Mouse (Mus musculus): ENCODE measurements around the gene Sult1d1.
A peak's percentile ranks its signal among the peaks of the same experiment; 100 is the strongest.

Gene Sult1d1

GRCm38 (mm10) chr5:87568845-87569244 lies at the start of gene Sult1d1:
Gene Sult1d1, minus strand, starts transcription at chr5:87569027.
- peak; percentile 44 to 82 for DNase-seq

- peak; percentile 27 to 56 for DNase-seq
Observed at GRCm38 (mm10) chr5:87615128-87615390, 46.2 kb upstream of the Sult1d1 start.

GRCm38 (mm10) chr5:87614364-87615127 lies 45.7 kb upstream of the Sult1d1 start:
- peak in 1 of 2 experiments; percentile 38 for DNase-seq

- DNase-seq, result peak; percentile 62 to 65
Observed at GRCm38 (mm10) chr5:87601018-87601417, 32.2 kb upstream of the Sult1d1 start.

GRCm38 (mm10) chr5:87597891-87598290 lies 29.1 kb upstream of the Sult1d1 start:
- no peak for DNase-seq

- DNase-seq, result no peak
Observed at GRCm38 (mm10) chr5:87591494-87591893, 22.7 kb upstream of the Sult1d1 start, which contains the start of gene Sult1e1. Gene Sult1e1, minus strand, starts transcription at chr5:87591594.

- no peak for DNase-seq
Observed at GRCm38 (mm10) chr5:87589916-87590315, 21.1 kb upstream of the Sult1d1 start.

- DNase-seq, result no peak
Observed at GRCm38 (mm10) chr5:87580389-87580788, 11.6 kb upstream of the Sult1d1 start.

GRCm38 (mm10) chr5:87574174-87574573 lies 5.3 kb upstream of the Sult1d1 start:
- no peak for DNase-seq

- DNase-seq, result peak; percentile 30 to 66
Observed at GRCm38 (mm10) chr5:87573490-87573889, 4.7 kb upstream of the Sult1d1 start.

GRCm38 (mm10) chr5:87572781-87573180 lies 4.0 kb upstream of the Sult1d1 start:
- DNase-seq, result no peak

- DNase-seq, result peak; percentile 51 to 74
Observed at GRCm38 (mm10) chr5:87567306-87567705, 1.5 kb downstream of the Sult1d1 start.

GRCm38 (mm10) chr5:87562966-87563365 lies 5.9 kb downstream of the Sult1d1 start:
- DNase-seq, result peak; percentile 53 to 94

- DNase-seq, result no peak
Observed at GRCm38 (mm10) chr5:87562526-87562925, 6.3 kb downstream of the Sult1d1 start.

GRCm38 (mm10) chr5:87560145-87560544 lies 8.7 kb downstream of the Sult1d1 start:
- DNase-seq, result peak; percentile 39 to 49

GRCm38 (mm10) chr5:87550935-87551334 lies 17.9 kb downstream of the Sult1d1 start:
- DNase-seq, result no peak

GRCm38 (mm10) chr5:87538111-87538510 lies 30.7 kb downstream of the Sult1d1 start, which contains the start of gene Sult1b1:
Gene Sult1b1, minus strand, starts transcription at chr5:87538195.
- DNase-seq, result no peak

- DNase-seq, result peak; percentile 80 to 87
Observed at GRCm38 (mm10) chr5:87535994-87536644, 32.7 kb downstream of the Sult1d1 start.

- peak; percentile 28 to 76 for DNase-seq
Observed at GRCm38 (mm10) chr5:87532288-87532687, 36.5 kb downstream of the Sult1d1 start.

- DNase-seq, result peak; percentile 19 to 39
Observed at GRCm38 (mm10) chr5:87523561-87523960, 45.3 kb downstream of the Sult1d1 start.

- no peak for DNase-seq
Observed at GRCm38 (mm10) chr5:87505776-87506458, 62.9 kb downstream of the Sult1d1 start.

Data from kidney, postnatal 36 days (tissue).